Mouse (Mus musculus): ENCODE measurements around the gene Adora3. TPM values are rescaled to one million over a fixed set of nuclear protein-coding genes. Genes with fewer than 3 reads are reported as not detected.

Adora3 gene
- 0.23 TPM in 1 of 2 replicates, not detected in the other for polyA plus RNA-seq (2014; fragmentation: Nextera tagmentation; extraction: Ambion mirVana)

GRCm38 (mm10) chr3:105870558-105870957, at the start of gene Adora3, which contains the start of gene Tmigd3:
Gene Adora3 (plus strand): TSS chr3:105870858.
Gene Tmigd3 (plus strand): TSS chr3:105870903.
- no peak for ATAC-seq (replicated peaks; ENCODE audit: low FRiP score)

GRCm38 (mm10) chr3:105821504-105821903, 49.2 kb upstream of the Adora3 start:
- H3K4me2 ChIP-seq (ENCODE audit: low read depth, low read length, severe bottlenecking) = no peak overlapping the region
- no peaks in the 10 kb centered on the region for H3K9me3 ChIP-seq (ENCODE audit: control insufficient read depth, low read length)
- 92% methylated on average over 3 of the region's 3 CpGs for WGBS
- H3K4me3 ChIP-seq (ENCODE audit: low read depth, low read length) = no peak overlapping the region
- H3K4me1 ChIP-seq (replicated peaks; ENCODE audit: control insufficient read depth, insufficient read depth, low read length) = no peaks in the 10 kb centered on the region
- H3K27ac ChIP-seq (ENCODE audit: low read depth, low read length) = no peak overlapping the region
- H3K9ac ChIP-seq (ENCODE audit: low read length) = no peak overlapping the region
- no peak for ATAC-seq (replicated peaks; ENCODE audit: low FRiP score)
- no peaks in the 10 kb centered on the region for H3K27me3 ChIP-seq (ENCODE audit: control insufficient read depth, insufficient read depth, low read length)
- no peak for DNase-seq (ENCODE audit: low spot score)
- H3K36me3 ChIP-seq (ENCODE audit: control insufficient read depth, insufficient read depth, low read length) = no peaks in the 10 kb centered on the region

More at GRCm38 (mm10) chr3:105870558-105870957, at the start of gene Adora3, which contains the start of gene Tmigd3:
- Histone ChIP-seq H3K9ac (ENCODE audit: low read length) (no peak within 1 kb of the TSS), H3K4me2 (ENCODE audit: low read depth, low read length, severe bottlenecking) (no peak within 1 kb of the TSS), H3K9me3 (ENCODE audit: control insufficient read depth, low read length) (no peaks in the 10 kb centered on the region), H3K27ac (ENCODE audit: low read depth, low read length) (no peak within 1 kb of the TSS), H3K36me3 (ENCODE audit: control insufficient read depth, insufficient read depth, low read length) (no peaks in the 10 kb centered on the region), H3K4me1 (replicated peaks; ENCODE audit: control insufficient read depth, insufficient read depth, low read length) (no peaks in the 10 kb centered on the region), H3K27me3 (ENCODE audit: control insufficient read depth, insufficient read depth, low read length) (no peaks in the 10 kb centered on the region), H3K4me3 (ENCODE audit: low read depth, low read length) (no peak within 1 kb of the TSS)
- DNase-seq (ENCODE audit: low spot score) = no peak
- WGBS = 81% methylated on average over 3 of the region's 3 CpGs

GRCm38 (mm10) chr3:105823609-105824008, 47.0 kb upstream of the Adora3 start:
- no peaks in the 10 kb centered on the region for H3K9me3 ChIP-seq (ENCODE audit: control insufficient read depth, low read length)
- H3K4me3 ChIP-seq (ENCODE audit: low read depth, low read length) = no peak overlapping the region
- DNase-seq (ENCODE audit: low spot score) (no peak), ATAC-seq (replicated peaks; ENCODE audit: low FRiP score) (no peak)
- no peak overlapping the region for H3K4me2 ChIP-seq (ENCODE audit: low read depth, low read length, severe bottlenecking)
- H3K27ac ChIP-seq (ENCODE audit: low read depth, low read length) = no peak overlapping the region
- H3K36me3 ChIP-seq (ENCODE audit: control insufficient read depth, insufficient read depth, low read length) = no peaks in the 10 kb centered on the region
- H3K9ac ChIP-seq (ENCODE audit: low read length) = no peak overlapping the region
- H3K4me1 ChIP-seq (replicated peaks; ENCODE audit: control insufficient read depth, insufficient read depth, low read length) = no peaks in the 10 kb centered on the region
- H3K27me3 ChIP-seq (ENCODE audit: control insufficient read depth, insufficient read depth, low read length) = no peaks in the 10 kb centered on the region

GRCm38 (mm10) chr3:105824103-105824502, 46.6 kb upstream of the Adora3 start:
- 61% methylated on average over 5 of the region's 5 CpGs for WGBS
- DNase-seq (ENCODE audit: low spot score) = no peak
- Histone ChIP-seq H3K27me3 (ENCODE audit: control insufficient read depth, insufficient read depth, low read length) (no peaks in the 10 kb centered on the region), H3K27ac (ENCODE audit: low read depth, low read length) (no peak overlapping the region), H3K4me2 (ENCODE audit: low read depth, low read length, severe bottlenecking) (no peak overlapping the region), H3K36me3 (ENCODE audit: control insufficient read depth, insufficient read depth, low read length) (no peaks in the 10 kb centered on the region), H3K9me3 (ENCODE audit: control insufficient read depth, low read length) (no peaks in the 10 kb centered on the region), H3K4me3 (ENCODE audit: low read depth, low read length) (no peak overlapping the region), H3K9ac (ENCODE audit: low read length) (no peak overlapping the region), H3K4me1 (replicated peaks; ENCODE audit: control insufficient read depth, insufficient read depth, low read length) (no peaks in the 10 kb centered on the region)
- ATAC-seq (replicated peaks; ENCODE audit: low FRiP score) = no peak

GRCm38 (mm10) chr3:105824704-105825103, 46.0 kb upstream of the Adora3 start:
- 58% methylated on average over 2 of the region's 2 CpGs for WGBS
- ATAC-seq (replicated peaks; ENCODE audit: low FRiP score) (no peak), DNase-seq (ENCODE audit: low spot score) (no peak)
- no peaks in the 10 kb centered on the region for H3K4me1 ChIP-seq (replicated peaks; ENCODE audit: control insufficient read depth, insufficient read depth, low read length)
- H3K4me2 ChIP-seq (ENCODE audit: low read depth, low read length, severe bottlenecking) = no peak overlapping the region
- no peak overlapping the region for H3K9ac ChIP-seq (ENCODE audit: low read length)
- H3K36me3 ChIP-seq (ENCODE audit: control insufficient read depth, insufficient read depth, low read length) = no peaks in the 10 kb centered on the region
- H3K4me3 ChIP-seq (ENCODE audit: low read depth, low read length) = no peak overlapping the region
- H3K27me3 ChIP-seq (ENCODE audit: control insufficient read depth, insufficient read depth, low read length) = no peaks in the 10 kb centered on the region
- no peaks in the 10 kb centered on the region for H3K9me3 ChIP-seq (ENCODE audit: control insufficient read depth, low read length)
- no peak overlapping the region for H3K27ac ChIP-seq (ENCODE audit: low read depth, low read length)

- H3K9ac ChIP-seq (ENCODE audit: low read length) = no peak overlapping the region
- ATAC-seq (replicated peaks; ENCODE audit: low FRiP score) (no peak), DNase-seq (ENCODE audit: low spot score) (no peak)
- H3K27me3 ChIP-seq (ENCODE audit: control insufficient read depth, insufficient read depth, low read length) = no peaks in the 10 kb centered on the region
- H3K27ac ChIP-seq (ENCODE audit: low read depth, low read length) = no peak overlapping the region
- H3K4me1 ChIP-seq (replicated peaks; ENCODE audit: control insufficient read depth, insufficient read depth, low read length) = no peaks in the 10 kb centered on the region
- no peak overlapping the region for H3K4me3 ChIP-seq (ENCODE audit: low read depth, low read length)
- H3K36me3 ChIP-seq (ENCODE audit: control insufficient read depth, insufficient read depth, low read length) = no peaks in the 10 kb centered on the region
- H3K9me3 ChIP-seq (ENCODE audit: control insufficient read depth, low read length) = no peaks in the 10 kb centered on the region
- WGBS = 68% methylated on average over 7 of the region's 7 CpGs
- no peak overlapping the region for H3K4me2 ChIP-seq (ENCODE audit: low read depth, low read length, severe bottlenecking)
Observed at GRCm38 (mm10) chr3:105825501-105826161, 45.0 kb upstream of the Adora3 start.

GRCm38 (mm10) chr3:105831584-105831983, 39.1 kb upstream of the Adora3 start:
- H3K27ac ChIP-seq (ENCODE audit: low read depth, low read length) = no peak overlapping the region
- H3K4me1 ChIP-seq (replicated peaks; ENCODE audit: control insufficient read depth, insufficient read depth, low read length) = no peaks in the 10 kb centered on the region
- no peak for DNase-seq (ENCODE audit: low spot score)
- 99% methylated on average over 3 of the region's 3 CpGs for WGBS
- no peaks in the 10 kb centered on the region for H3K27me3 ChIP-seq (ENCODE audit: control insufficient read depth, insufficient read depth, low read length)
- no peaks in the 10 kb centered on the region for H3K36me3 ChIP-seq (ENCODE audit: control insufficient read depth, insufficient read depth, low read length)
- no peak overlapping the region for H3K4me3 ChIP-seq (ENCODE audit: low read depth, low read length)
- H3K4me2 ChIP-seq (ENCODE audit: low read depth, low read length, severe bottlenecking) = no peak overlapping the region
- no peaks in the 10 kb centered on the region for H3K9me3 ChIP-seq (ENCODE audit: control insufficient read depth, low read length)
- no peak overlapping the region for H3K9ac ChIP-seq (ENCODE audit: low read length)
- no peak for ATAC-seq (replicated peaks; ENCODE audit: low FRiP score)

GRCm38 (mm10) chr3:105835875-105836274, 34.8 kb upstream of the Adora3 start:
- Histone ChIP-seq H3K4me3 (ENCODE audit: low read depth, low read length) (no peak overlapping the region), H3K27me3 (ENCODE audit: control insufficient read depth, insufficient read depth, low read length) (no peaks in the 10 kb centered on the region), H3K36me3 (ENCODE audit: control insufficient read depth, insufficient read depth, low read length) (no peaks in the 10 kb centered on the region), H3K9me3 (ENCODE audit: control insufficient read depth, low read length) (no peaks in the 10 kb centered on the region), H3K4me2 (ENCODE audit: low read depth, low read length, severe bottlenecking) (no peak overlapping the region), H3K9ac (ENCODE audit: low read length) (no peak overlapping the region), H3K27ac (ENCODE audit: low read depth, low read length) (no peak overlapping the region), H3K4me1 (replicated peaks; ENCODE audit: control insufficient read depth, insufficient read depth, low read length) (no peaks in the 10 kb centered on the region)
- 72% methylated on average over 3 of the region's 3 CpGs for WGBS
- DNase-seq (ENCODE audit: low spot score) = no peak
- ATAC-seq (replicated peaks; ENCODE audit: low FRiP score) = no peak

- H3K9ac ChIP-seq (ENCODE audit: low read length) = no peak overlapping the region
- DNase-seq (ENCODE audit: low spot score) (no peak), ATAC-seq (replicated peaks; ENCODE audit: low FRiP score) (no peak)
- H3K4me2 ChIP-seq (ENCODE audit: low read depth, low read length, severe bottlenecking) = no peak overlapping the region
- no peaks in the 10 kb centered on the region for H3K27me3 ChIP-seq (ENCODE audit: control insufficient read depth, insufficient read depth, low read length)
- H3K27ac ChIP-seq (ENCODE audit: low read depth, low read length) = no peak overlapping the region
- H3K4me3 ChIP-seq (ENCODE audit: low read depth, low read length) = no peak overlapping the region
- no peaks in the 10 kb centered on the region for H3K36me3 ChIP-seq (ENCODE audit: control insufficient read depth, insufficient read depth, low read length)
- H3K9me3 ChIP-seq (ENCODE audit: control insufficient read depth, low read length) = no peaks in the 10 kb centered on the region
- no peaks in the 10 kb centered on the region for H3K4me1 ChIP-seq (replicated peaks; ENCODE audit: control insufficient read depth, insufficient read depth, low read length)
- 88% methylated on average over 3 of the region's 3 CpGs for WGBS
Observed at GRCm38 (mm10) chr3:105836883-105837282, 33.8 kb upstream of the Adora3 start.
